Mouse (Mus musculus) layer of hippocampus, adult 8-10 months (tissue): ENCODE measurements around the gene Frat2. TPM values are rescaled to one million over a fixed set of nuclear protein-coding genes. Genes with fewer than 3 reads are reported as not detected.
"Not testable (repeated sequence)": the region's sequence is repeated elsewhere in the genome, so short reads cannot be mapped to it uniquely, and the experiment has no call there.

ENCODE experiments used
- DNase-seq, 2 experiments: peaks; one replicate each; pipeline ENCODE4 v3.0.0; 2022; ENCODE audit warnings: low spot score in 2 of 2
- total RNA-seq, 4 experiments: library from RNA; stranded (reverse); gene quantifications; 2 replicates each; pipeline ENCODE4 v1.2.4; 2022

Frat2 gene
- 10 to 100 TPM; 10.0 to 10.9 (median 10.4) TPM for total RNA-seq

- DNase-seq = peak; percentile 74 to 86
Measured at GRCm38 (mm10) chr19:41847992-41848851, at the start of gene Frat2. Frat2 (minus strand) TSS chr19:41848132.

- no peak for DNase-seq
Measured at GRCm38 (mm10) chr19:41896319-41896711, 48.4 kb upstream of the Frat2 start.

GRCm38 (mm10) chr19:41895460-41896318, 47.8 kb upstream of the Frat2 start, which contains the start of gene Rrp12:
Rrp12 (minus strand) TSS chr19:41896173.
- DNase-seq = peak; percentile 81 to 89

DNA sequence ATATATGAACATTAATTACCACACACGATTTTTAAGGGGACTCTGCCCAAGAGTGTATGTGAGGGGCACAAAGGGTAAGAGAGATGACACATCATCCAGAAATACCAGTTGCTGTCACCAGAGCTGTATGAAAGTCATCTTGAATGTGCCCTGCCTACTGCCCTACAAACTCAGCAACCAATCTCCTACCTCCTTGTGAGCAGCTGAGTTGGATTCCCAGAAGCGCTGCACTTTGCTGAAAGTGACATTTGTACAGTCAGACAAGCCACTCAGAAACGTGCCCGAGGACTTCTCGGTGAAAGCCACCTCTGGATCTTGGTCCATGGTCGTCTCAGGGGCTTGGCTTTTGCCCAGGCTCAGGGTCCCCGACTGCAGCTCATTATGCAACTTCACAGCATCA, 47.0 kb upstream of the Frat2 start:
- no peak for DNase-seq

DNA sequence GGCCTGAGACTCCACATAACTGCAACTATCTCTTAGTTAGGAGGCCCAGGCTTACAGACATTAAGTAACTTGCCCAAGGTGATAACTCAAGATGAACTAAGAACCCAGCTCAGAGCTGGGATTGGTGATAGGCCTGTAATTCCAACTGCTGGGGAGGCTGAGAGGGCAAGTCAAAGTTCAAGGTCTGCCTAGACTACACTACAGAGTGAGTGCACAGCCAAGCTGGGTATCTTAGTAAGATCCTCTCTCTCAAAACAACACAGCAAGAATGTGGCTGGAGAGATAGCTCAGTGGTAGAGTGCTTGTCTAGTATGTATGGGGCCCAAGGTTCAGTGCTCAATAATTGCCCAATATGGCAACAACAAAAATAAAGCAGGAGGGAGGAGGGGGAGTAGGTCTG, 40.3 kb upstream of the Frat2 start:
- no peak for DNase-seq

- no peak for DNase-seq
Measured at GRCm38 (mm10) chr19:41883882-41884281, 36.0 kb upstream of the Frat2 start.

GRCm38 (mm10) chr19:41881842-41882241, 33.9 kb upstream of the Frat2 start:
- DNase-seq = no peak

DNA sequence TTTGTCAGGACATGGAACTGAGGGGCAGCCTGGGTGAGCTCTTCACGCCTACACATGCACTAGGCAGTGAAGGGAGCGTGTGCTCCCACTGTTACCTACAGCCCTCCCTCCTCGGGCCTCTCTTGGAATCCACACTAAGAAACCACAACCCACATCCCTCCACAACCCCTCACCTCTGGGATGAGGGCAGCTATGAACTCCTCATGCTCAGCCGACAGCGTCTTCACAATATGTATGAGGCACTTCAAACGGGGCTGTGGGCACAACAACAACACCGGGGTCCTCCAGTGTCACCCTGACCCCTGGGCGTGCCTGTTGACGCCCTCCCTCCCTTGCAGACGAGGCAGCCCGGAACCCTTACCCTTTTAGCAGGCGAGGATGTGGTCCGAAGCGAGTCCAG, 26.4 kb upstream of the Frat2 start:
- no peak for DNase-seq

- DNase-seq = no peak
Measured at GRCm38 (mm10) chr19:41872285-41872684, 24.4 kb upstream of the Frat2 start.

- DNase-seq = not testable (repeated sequence)
Measured at GRCm38 (mm10) chr19:41869946-41870345, 22.0 kb upstream of the Frat2 start.

DNA sequence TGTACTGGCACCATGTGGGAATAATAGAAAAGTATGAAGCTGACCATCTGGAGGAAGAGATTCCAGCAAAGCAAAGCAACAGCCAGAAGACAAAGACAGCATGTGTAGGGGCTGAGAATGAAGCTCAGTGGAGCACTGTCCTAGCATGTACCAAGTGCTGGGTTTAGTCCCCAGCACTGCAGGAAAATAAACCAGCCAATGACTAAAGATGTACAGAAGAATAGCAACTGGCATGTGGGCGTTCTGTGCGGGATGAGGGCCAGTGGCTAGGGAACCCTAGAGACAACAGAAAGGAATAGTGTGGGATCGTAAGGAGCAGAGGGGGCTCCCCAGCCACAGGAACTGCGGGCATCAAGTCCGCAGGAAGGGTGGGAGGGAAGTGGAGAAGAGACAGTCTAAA, 21.4 kb upstream of the Frat2 start:
- DNase-seq = peak in 1 of 2 experiments; percentile 29

DNA sequence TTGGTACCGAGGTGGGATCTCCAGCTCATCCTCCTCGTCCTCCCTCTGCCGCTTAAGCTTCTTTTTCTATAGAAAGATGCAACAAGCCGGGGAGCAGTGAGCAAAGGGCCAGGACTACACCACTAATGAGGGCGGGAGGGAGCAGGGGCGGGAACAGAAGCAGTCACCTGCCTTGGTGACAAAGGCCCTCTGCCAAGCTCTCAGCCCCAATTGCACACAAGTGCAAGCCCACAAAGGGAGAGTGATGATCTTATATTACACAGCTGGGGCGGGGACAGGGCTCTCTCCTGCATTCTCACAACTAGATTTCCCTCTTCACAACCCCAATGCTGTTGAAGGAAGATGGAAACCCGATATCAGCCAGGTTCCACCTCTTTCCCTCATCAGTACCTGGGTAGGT, 18.8 kb upstream of the Frat2 start:
- no peak for DNase-seq

GRCm38 (mm10) chr19:41857816-41858310, 9.9 kb upstream of the Frat2 start:
- DNase-seq = no peak

GRCm38 (mm10) chr19:41857086-41857762, 9.3 kb upstream of the Frat2 start:
- no peak for DNase-seq

GRCm38 (mm10) chr19:41852423-41852822, 4.5 kb upstream of the Frat2 start:
- DNase-seq = no peak

DNA sequence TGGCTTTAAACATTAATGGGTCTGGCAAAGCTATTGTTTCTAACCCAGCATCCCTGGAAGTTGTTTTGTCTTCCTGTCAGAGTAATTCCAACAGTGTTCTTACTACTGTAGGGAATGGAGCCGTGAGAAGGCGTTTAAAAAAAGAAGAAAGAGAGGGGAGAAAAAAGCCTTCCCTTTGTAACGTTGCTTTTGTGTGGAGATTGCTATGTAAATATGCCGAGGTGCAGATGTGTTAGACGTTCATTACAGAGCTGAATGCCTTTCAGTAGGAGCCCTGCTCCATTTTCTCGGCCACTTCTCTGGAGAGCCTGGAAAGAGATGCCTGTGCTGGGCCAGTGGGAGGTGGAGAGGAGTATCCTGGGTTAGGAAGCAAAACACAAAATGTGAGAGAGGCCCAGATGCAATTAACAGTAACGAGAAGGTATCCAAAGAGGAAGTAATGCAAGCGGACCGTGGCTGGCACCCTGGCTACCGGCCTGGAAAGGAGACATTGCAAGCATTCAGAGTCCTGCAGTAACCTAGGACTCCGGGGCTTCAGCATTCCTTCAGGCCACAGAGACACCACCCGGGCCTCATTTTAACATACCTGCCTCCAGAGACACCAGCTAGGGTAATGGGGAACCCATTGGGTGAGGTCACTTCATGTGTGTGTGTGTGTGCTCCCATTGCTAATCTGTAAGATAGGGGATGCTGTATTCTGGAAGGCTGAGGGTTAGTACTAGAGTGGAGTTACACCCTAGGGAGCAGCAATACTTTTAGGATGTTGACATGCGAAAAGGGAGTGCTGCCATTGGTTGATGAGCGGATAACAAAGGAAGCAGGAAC, 3.0 kb upstream of the Frat2 start:
- DNase-seq = no peak

DNA sequence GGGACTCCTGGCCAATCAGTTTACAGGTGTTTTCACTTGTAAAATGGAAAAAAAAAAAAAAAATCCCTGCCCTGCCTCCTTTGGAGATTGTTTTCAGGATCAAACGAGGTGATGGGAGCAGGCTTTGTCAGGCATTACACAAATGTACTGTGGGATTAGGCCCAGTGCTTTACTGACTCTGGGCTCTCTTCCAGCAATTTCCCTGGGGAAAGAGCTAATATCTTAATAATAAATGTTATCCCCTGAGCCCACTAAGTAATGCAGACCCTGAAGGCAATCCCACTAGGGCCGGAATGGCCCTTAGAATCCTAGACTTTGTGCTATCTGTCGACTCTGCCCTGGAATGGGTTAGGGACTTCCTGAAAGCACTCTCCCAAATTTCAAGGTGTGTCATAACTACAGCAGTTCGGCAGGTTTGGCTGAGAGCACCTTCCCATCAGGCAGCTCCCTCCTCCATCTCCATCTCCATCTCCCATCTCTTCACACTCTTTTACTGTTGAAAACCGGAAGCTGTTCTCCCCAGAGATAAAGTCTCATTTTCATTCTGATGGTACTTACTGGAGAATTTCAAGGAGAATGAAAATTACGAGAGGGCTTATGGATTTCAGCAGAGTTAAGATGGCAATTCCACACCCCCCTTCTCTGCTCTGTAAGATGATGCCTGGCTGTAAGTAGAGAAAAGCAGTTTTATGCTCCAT, 2.2 kb upstream of the Frat2 start:
- no peak for DNase-seq

- DNase-seq = not testable (repeated sequence)
Measured at GRCm38 (mm10) chr19:41847614-41847991, 329 bp downstream of the Frat2 start.

DNA sequence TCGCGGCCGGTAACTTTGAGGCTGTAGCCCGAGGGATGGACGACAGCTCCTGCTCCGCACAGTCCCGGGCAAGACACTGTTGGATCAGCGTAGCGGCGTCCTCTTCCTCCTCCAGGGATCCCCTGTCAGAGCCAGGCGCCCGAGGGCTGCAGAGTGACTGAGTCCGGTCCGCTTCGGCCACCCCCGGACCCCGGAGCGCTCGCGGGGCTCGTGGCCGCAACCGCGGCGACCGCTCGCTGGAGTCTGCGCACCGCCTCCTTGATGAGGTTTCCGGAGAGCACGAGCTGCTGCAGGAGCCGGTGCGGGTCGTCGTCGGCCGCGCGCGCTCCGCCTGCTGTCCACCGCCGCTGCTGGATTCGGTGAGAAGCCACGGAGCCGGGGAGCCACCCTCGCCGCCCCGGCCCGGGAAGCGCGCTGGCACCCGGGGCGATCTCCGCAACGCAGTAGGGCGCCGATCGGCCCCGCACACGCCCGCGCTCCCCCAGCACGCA, 796 bp downstream of the Frat2 start:
- DNase-seq = peak in 1 of 2 experiments; percentile 20
